Mouse (Mus musculus) stomach, embryonic 16.5 days (tissue): ENCODE measurements around the gene Atp6v0e. TPM values are rescaled to one million over a fixed set of nuclear protein-coding genes. Genes with fewer than 3 reads are reported as not detected.

ENCODE experiments used
- ATAC-seq: fragments of 200-750 bp; cut with Nextera tagmentation; 2 replicates; pipeline ENCODE4 v1.8.0; 2017; ENCODE audit warnings: moderate number of reproducible peaks, moderate TSS enrichment; ENCODE audit not compliant: insufficient read depth, low FRiP score
- H3K27ac ChIP-seq: fragments of 300-500 bp; sonication (generic); 2 replicates; pipeline ENCODE4 v1.5.1; 2014; ENCODE audit warnings: low read length
- H3K27me3 ChIP-seq: fragments of 300-500 bp; sonication (generic); 2 replicates; pipeline ENCODE4 v1.6.1; 2014; ENCODE audit warnings: low read length, control low read depth, mixed read lengths; ENCODE audit not compliant: control insufficient read depth, insufficient read depth
- H3K36me3 ChIP-seq: fragments of 300-500 bp; sonication (generic); 2 replicates; pipeline ENCODE4 v1.6.1; 2014; ENCODE audit warnings: low read length; ENCODE audit not compliant: control insufficient read depth, insufficient read depth
- H3K4me1 ChIP-seq: fragments of 300-500 bp; sonication (generic); 2 replicates; pipeline ENCODE4 v1.6.1; 2014; ENCODE audit warnings: low read length, control low read depth, mixed read lengths; ENCODE audit not compliant: control insufficient read depth, insufficient read depth
- H3K4me2 ChIP-seq: fragments of 300-500 bp; sonication (generic); 2 replicates; pipeline ENCODE4 v1.6.1; 2014; ENCODE audit warnings: low read depth, low read length, mixed read lengths
- H3K4me3 ChIP-seq: fragments of 300-500 bp; sonication (generic); replicated peaks from 2 replicates; pipeline ENCODE4 v1.5.1; 2014; ENCODE audit warnings: mild to moderate bottlenecking, low read length
- H3K9ac ChIP-seq: fragments of 300-500 bp; sonication (generic); 2 replicates; pipeline ENCODE4 v1.6.1; 2014; ENCODE audit warnings: low read length
- H3K9me3 ChIP-seq: fragments of 300-500 bp; sonication (generic); replicated peaks from 2 replicates; pipeline ENCODE4 v1.6.1; 2016; ENCODE audit warnings: low read length, control low read depth; ENCODE audit not compliant: control insufficient read depth
- WGBS: fragments of 180-500 bp; shearing (Covaris S2); extraction: QIAGEN DNeasy Blood & Tissue Kit; methylation state at CpG from one replicate; pipeline ENCODE4 v1.1.7; 2014; 5-methylcytosine and 5-hydroxymethylcytosine counted together
- polyA plus RNA-seq: library from polyadenylated mRNA; unstranded; fragments of >200 nt; fragmentation: Nextera tagmentation; extraction: Ambion mirVana; gene quantifications from 2 replicates; pipeline ENCODE4 v1.2.1, GENCODE M21; 2015

Gene Atp6v0e
- polyA plus RNA-seq, 1 experiment from 2014 or later: 231 TPM

GRCm38 (mm10) chr17:26742581-26742980 is 79.5 kb downstream of the Atp6v0e start:
- 53% methylated on average over 4 of the region's 4 CpGs for WGBS
- ATAC-seq: no peak
- H3K27ac ChIP-seq: no peak overlapping the region
- H3K36me3 ChIP-seq: no peaks in the 10 kb centered on the region
- no peaks in the 10 kb centered on the region for H3K4me1 ChIP-seq
- no peak overlapping the region for H3K4me2 ChIP-seq
- H3K9me3 ChIP-seq: no peaks in the 10 kb centered on the region
- no peak overlapping the region for H3K4me3 ChIP-seq
- H3K27me3 ChIP-seq: no peaks in the 10 kb centered on the region
- H3K9ac ChIP-seq: no peak overlapping the region

DNA sequence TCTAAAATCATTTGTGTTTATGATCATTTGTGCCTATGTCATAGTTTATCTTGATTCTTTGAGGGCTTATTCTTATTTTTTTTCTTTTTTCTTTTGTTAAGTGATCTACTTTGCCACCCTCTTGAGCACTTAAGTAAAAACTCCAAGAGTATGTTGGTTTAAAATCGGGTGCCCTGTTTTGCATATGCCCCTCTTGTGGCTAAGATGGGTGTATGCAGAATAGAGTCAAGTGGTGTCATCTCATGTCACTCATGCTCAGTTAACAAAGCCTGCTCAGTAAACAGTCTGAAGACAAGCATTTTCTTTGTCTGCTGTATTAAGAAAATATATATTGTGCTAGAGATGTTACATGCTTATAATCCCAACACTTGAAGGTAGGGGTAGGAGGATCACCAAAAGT is 80.3 kb downstream of the Atp6v0e start:
- WGBS: 61% methylated on average over 1 of the region's 1 CpGs
- Histone ChIP-seq H3K4me2 (no peak overlapping the region), H3K4me1 (no peaks in the 10 kb centered on the region), H3K36me3 (no peaks in the 10 kb centered on the region), H3K27ac (no peak overlapping the region), H3K9ac (no peak overlapping the region), H3K4me3 (no peak overlapping the region), H3K9me3 (no peaks in the 10 kb centered on the region), H3K27me3 (no peaks in the 10 kb centered on the region)
- no peak for ATAC-seq

Other genes with a start within 250 kb of the Atp6v0e start
- gene Neurl1b, start 248.4 kb upstream of the Atp6v0e start, polyA plus RNA-seq: 2.3 and 2.9 TPM in 2 replicates
- 111 and 116 TPM in 2 replicates for gene Ergic1, start 101.7 kb upstream of the Atp6v0e start, polyA plus RNA-seq
- 18.3 and 20.4 TPM in 2 replicates for gene Dusp1, start 101.1 kb upstream of the Atp6v0e start, polyA plus RNA-seq
- 6.7 and 7.6 TPM in 2 replicates for gene Crebrf, start 52.4 kb downstream of the Atp6v0e start, polyA plus RNA-seq
- 44.9 and 51.9 TPM in 2 replicates for gene Bnip1, start 117.8 kb downstream of the Atp6v0e start, polyA plus RNA-seq
- gene Nkx2-5, start 181.8 kb downstream of the Atp6v0e start, polyA plus RNA-seq: 2.3 and 4.6 TPM in 2 replicates